Mouse (Mus musculus) Patski (cell line): ENCODE results near the gene Olfml2a. TPM values are rescaled to one million over a fixed set of nuclear protein-coding genes. Genes with fewer than 3 reads are reported as not detected.

ENCODE experiments used
- ATAC-seq: fragments of 100-300 bp; one replicate; pipeline ENCODE4 v1.8.0; 2021
- CTCF ChIA-PET: fragments of 350-600 bp; sonication (Branson Sonifier 250); formaldehyde crosslinking; loops from one replicate; lab custom pipeline; 2022; ENCODE audit warnings: inconsistent platforms; lab: Charles Lee
- POLR2A ChIA-PET: fragments of 350-600 bp; sonication (Branson Sonifier 250); formaldehyde crosslinking; loops from one replicate; lab custom pipeline; 2022; ENCODE audit warnings: antibody characterized with exemption, inconsistent platforms; lab: Charles Lee
- DNase-seq: peaks from one replicate; pipeline ENCODE4 v3.0.0-alpha.2; 2011; ENCODE audit warnings: low read depth, low spot score
- H3K27me3 ChIP-seq: fragments of 371-371 bp; one replicate; pipeline ENCODE4 v1.5.1; 2021
- CTCF ChIP-seq: fragments of 100-300 bp; IDR thresholded peaks from one replicate; pipeline ENCODE4 v1.5.1; 2021
- in situ Hi-C: fragments of 300-500 bp; cut with MboI; formaldehyde crosslinking; loops from 3 replicates; pipeline ENCODE4 v1.11.1; 2018; ENCODE audit warnings: low pct_unique_long_range_greater_than_20kb, mixed read lengths
- polyA plus RNA-seq: library from polyadenylated mRNA; unstranded; gene quantifications from one replicate; pipeline ENCODE4 v1.2.3, GENCODE M21; 2021

Olfml2a gene
- polyA plus RNA-seq, 1 experiment from 2014 or later = 0.01 TPM

- DNase-seq (no peak), ATAC-seq (no peak)
- in situ Hi-C loops = no loop called here
- no peaks in the 10 kb centered on the region for H3K27me3 ChIP-seq
- no peak for TF ChIP-seq CTCF
- ChIA-PET CTCF (no interaction called here), POLR2A (no interaction called here)
Measured at GRCm38 (mm10) chr2:38957671-38958223, 26.0 kb downstream of the Olfml2a start.

GRCm38 (mm10) chr2:38964198-38964597 lies 32.4 kb downstream of the Olfml2a start:
- TF ChIP-seq CTCF = no peak
- DNase-seq = no peak
- no peak for ATAC-seq
- in situ Hi-C loops = no loop called here
- POLR2A ChIA-PET = no interaction called here
- CTCF ChIA-PET = interaction anchor here (2.3 kb wide), 1 partner anchor 19 kb away, joined by 6 read pairs; no protein-coding TSS in a partner anchor
- no peaks in the 10 kb centered on the region for H3K27me3 ChIP-seq

- ChIA-PET CTCF (no interaction called here), POLR2A (no interaction called here)
- H3K27me3 ChIP-seq = no peaks in the 10 kb centered on the region
- no peak for TF ChIP-seq CTCF
- DNase-seq (no peak), ATAC-seq (no peak)
- in situ Hi-C loops = no loop called here
Measured at GRCm38 (mm10) chr2:38969650-38970049, 37.9 kb downstream of the Olfml2a start.

GRCm38 (mm10) chr2:38970057-38970456 lies 38.3 kb downstream of the Olfml2a start:
- ChIA-PET POLR2A (no interaction called here), CTCF (interaction anchor here (1.5 kb wide), 1 partner anchor 14 kb away, joined by 3 read pairs; no protein-coding TSS in a partner anchor)
- in situ Hi-C loops = no loop called here
- ATAC-seq = no peak
- H3K27me3 ChIP-seq = no peaks in the 10 kb centered on the region
- DNase-seq = no peak
- TF ChIP-seq CTCF = no peak

- POLR2A ChIA-PET = no interaction called here
- CTCF ChIA-PET = interaction anchor here (1.4 kb wide), 1 partner anchor 8 kb away, joined by 3 read pairs; no protein-coding TSS in a partner anchor
Measured at GRCm38 (mm10) chr2:38973223-38973622, 41.4 kb downstream of the Olfml2a start.

GRCm38 (mm10) chr2:38973701-38974100 lies 41.9 kb downstream of the Olfml2a start:
- peaks cover 9% of the 10 kb centered on the region for H3K27me3 ChIP-seq
- in situ Hi-C loops = no loop called here
- POLR2A ChIA-PET = no interaction called here
- CTCF ChIA-PET = interaction anchor here (1.4 kb wide), 1 partner anchor 8 kb away, joined by 3 read pairs; no protein-coding TSS in a partner anchor
- TF ChIP-seq CTCF = no peak
- ATAC-seq (no peak), DNase-seq (no peak)

More at GRCm38 (mm10) chr2:38973223-38973622, 41.4 kb downstream of the Olfml2a start:
- DNase-seq = no peak
- in situ Hi-C loops = no loop called here
- peaks cover 6% of the 10 kb centered on the region for H3K27me3 ChIP-seq
- TF ChIP-seq CTCF = no peak
- no peak for ATAC-seq

GRCm38 (mm10) chr2:38974171-38974570 lies 42.4 kb downstream of the Olfml2a start:
- ATAC-seq = no peak
- peaks cover 9% of the 10 kb centered on the region for H3K27me3 ChIP-seq
- no peak for DNase-seq
- no peak for TF ChIP-seq CTCF
- POLR2A ChIA-PET = no interaction called here
- CTCF ChIA-PET = interaction anchor here (1.4 kb wide), 1 partner anchor 9 kb away, joined by 3 read pairs; no protein-coding TSS in a partner anchor
- in situ Hi-C loops = no loop called here

GRCm38 (mm10) chr2:38975181-38975580 lies 43.4 kb downstream of the Olfml2a start:
- in situ Hi-C loops = no loop called here
- peak; percentile 31 for ATAC-seq
- DNase-seq = no peak
- POLR2A ChIA-PET = interaction anchor here (0.6 kb wide), 1 partner anchor 35 kb away, joined by 3 read pairs; no protein-coding TSS in a partner anchor
- CTCF ChIA-PET = no interaction called here
- H3K27me3 ChIP-seq = peaks cover 18% of the 10 kb centered on the region
- no peak for TF ChIP-seq CTCF

GRCm38 (mm10) chr2:38975941-38976805 lies 44.4 kb downstream of the Olfml2a start:
- POLR2A ChIA-PET = no interaction called here
- in situ Hi-C loops = no loop called here
- ATAC-seq = no peak
- H3K27me3 ChIP-seq = peaks cover 18% of the 10 kb centered on the region
- CTCF ChIA-PET = interaction anchor here (1.3 kb wide), 1 partner anchor 11 kb away, joined by 3 read pairs; no protein-coding TSS in a partner anchor
- no peak for DNase-seq
- TF ChIP-seq CTCF = no peak

GRCm38 (mm10) chr2:38977837-38978236 lies 46.1 kb downstream of the Olfml2a start:
- DNase-seq (no peak), ATAC-seq (no peak)
- TF ChIP-seq CTCF = no peak
- POLR2A ChIA-PET = no interaction called here
- CTCF ChIA-PET = no interaction called here
- peaks cover 18% of the 10 kb centered on the region for H3K27me3 ChIP-seq
- in situ Hi-C loops = no loop called here

GRCm38 (mm10) chr2:38983456-38983855 lies 51.7 kb downstream of the Olfml2a start:
- CTCF ChIA-PET = no interaction called here
- no peak for ATAC-seq

More at GRCm38 (mm10) chr2:38983456-38983855, 51.7 kb downstream of the Olfml2a start:
- in situ Hi-C loops = no loop called here
- POLR2A ChIA-PET = no interaction called here
- H3K27me3 ChIP-seq = peaks cover 9% of the 10 kb centered on the region
- TF ChIP-seq CTCF = no peak
- DNase-seq = no peak
